9 mouse cellular contexts compared by ENCODE assay signal in genomic region chr2:118695677-118696232, GRCm38 (mm10). TPM values are rescaled to one million over a fixed set of nuclear protein-coding genes. Genes with fewer than 3 reads are reported as not detected.
A peak's percentile ranks its signal among the peaks of the same experiment; 100 is the strongest.
DNase-seq lines count a peak whose midpoint lies in the region; ATAC-seq and TF ChIP-seq lines count a peak whose summit lies in the region.
"Had no signal": no experiment of that assay in that cellular context is flagged by ENCODE, and none has a peak within 500 bp of the region (broad histone marks: within the 10 kb centered on the region; RNA-seq: fewer than 3 reads in every experiment).

No protein-coding gene starts in this region.

- H3K4me1 ChIP-seq in heart, embryonic 11.5 days (ENCODE audit: control insufficient read depth, insufficient read depth, low read length), result peaks cover 17% of the 10 kb centered on the region
- peaks cover 2% of the 10 kb centered on the region for H3K4me1 ChIP-seq in bone marrow, adult 2 months (ENCODE audit: control insufficient read depth, insufficient read depth, low read length)

- no peak for ATAC-seq in heart, embryonic 11.5 days (replicated peaks; ENCODE audit: insufficient number of reproducible peaks, low FRiP score, low TSS enrichment)
- ATAC-seq in erythroblast, adult 5-6 weeks (replicated peaks; ENCODE audit: low FRiP score, poor library complexity, severe bottlenecking), result peak; percentile 56; the same call in 1 of the 2 replicates

- DNase-seq in heart, adult 18-20 months, result peak; percentile 48 to 76
- DNase-seq in A20 (ENCODE audit: low read depth, low spot score), result peak; percentile 74
- DNase-seq in layer of hippocampus, adult 18-20 months (ENCODE audit: low spot score in 2 of 2), result peak; percentile 59 to 80
- DNase-seq in mesoderm, embryonic 11.5 days (ENCODE audit: low read depth, low spot score), result peak; percentile 78
- DNase-seq in thymus, postnatal 25 days, result peak; percentile 69

- H3K36me3 ChIP-seq in heart, embryonic 11.5 days (ENCODE audit: control insufficient read depth, insufficient read depth, low read length), result no peaks in the 10 kb centered on the region
- H3K36me3 ChIP-seq: embryonic facial prominence, embryonic 12.5 days had no signal

- no peak for TF ChIP-seq POLR2A in bone marrow, adult 2 months (IDR thresholded peaks at IDR 0.05; ENCODE audit: borderline replicate concordance, control insufficient read depth, low read depth, low read length)

- no peak overlapping the region for H3K4me3 ChIP-seq in heart, embryonic 11.5 days (ENCODE audit: low read depth, low read length)
- H3K4me3 ChIP-seq in bone marrow, adult 2 months (replicated peaks; ENCODE audit: control insufficient read depth, low read depth, low read length), result no peak overlapping the region
- H3K4me3 ChIP-seq: embryonic facial prominence, embryonic 12.5 days had no signal

- no peak overlapping the region for H3K4me2 ChIP-seq in heart, embryonic 11.5 days
- H3K4me2 ChIP-seq: embryonic facial prominence, embryonic 12.5 days had no signal

- no peak overlapping the region for H3K9ac ChIP-seq in heart, embryonic 11.5 days (ENCODE audit: low read depth, low read length)
- H3K9ac ChIP-seq: embryonic facial prominence, embryonic 12.5 days had no signal

- peak; percentile 56 for TF ChIP-seq CTCF in bone marrow, adult 2 months (IDR thresholded peaks at IDR 0.05; ENCODE audit: control insufficient read depth, insufficient read depth, low read length)

- no peak overlapping the region for H3K27ac ChIP-seq in heart, embryonic 11.5 days (ENCODE audit: low read depth, low read length)
- H3K27ac ChIP-seq in bone marrow, adult 2 months (ENCODE audit: control insufficient read depth, insufficient read depth, low read depth, low read length, poor library complexity), result no peak overlapping the region
- H3K27ac ChIP-seq: embryonic facial prominence, embryonic 12.5 days had no signal

- H3K9me3 ChIP-seq in heart, embryonic 11.5 days (replicated peaks; ENCODE audit: control insufficient read depth, low read length), result no peaks in the 10 kb centered on the region
- H3K9me3 ChIP-seq: embryonic facial prominence, embryonic 12.5 days had no signal

- peaks cover 62% of the 10 kb centered on the region for H3K27me3 ChIP-seq in heart, embryonic 11.5 days (ENCODE audit: control insufficient read depth, insufficient read depth, low read length)

- WGBS in heart, embryonic 11.5 days (ENCODE audit: insufficient replicate concordance), result 29% methylated on average over 11 of the region's 11 CpGs
- 35% methylated on average over 11 of the region's 11 CpGs for WGBS in bone marrow, adult 2 months

RNA-seq across cellular contexts. Expression of gene Ankrd63, which starts 8.0 kb away (rescaled TPM):
- total RNA-seq in heart, adult 18-20 months (2021), result 1 to 10 TPM; 1.1 to 1.3 TPM
- 0.66 and 0.80 TPM in 2 replicates for polyA plus RNA-seq in heart, embryonic 11.5 days (2014; fragmentation: Nextera tagmentation; extraction: Ambion mirVana)
- polyA plus RNA-seq in bone marrow, adult 2 months (2011; ENCODE audit: insufficient read depth, insufficient read length, low replicate concordance, missing spikeins), result 0.92 TPM in 1 of 2 replicates, not detected in the other
- total RNA-seq in erythroblast, adult 5-6 weeks (2015; ENCODE audit: low replicate concordance), result 0.19 TPM in 1 of 2 replicates, not detected in the other
- 0.14 TPM in 1 of 2 replicates, not detected in the other for total RNA-seq in erythroblast, adult 5-6 weeks (2017; ENCODE audit: low replicate concordance)
- 10 to 100 TPM; 18.1 to 18.6 TPM for total RNA-seq in layer of hippocampus, adult 18-20 months (2021)
- polyA plus RNA-seq: embryonic facial prominence, embryonic 12.5 days had no signal

RNA-seq across cellular contexts. Expression of gene Plcb2, which starts 32.5 kb away (rescaled TPM):
- 1 to 10 TPM; 1.4 to 2.6 TPM for total RNA-seq in heart, adult 18-20 months (2021)
- 0.99 and 1.4 TPM in 2 replicates for polyA plus RNA-seq in heart, embryonic 11.5 days (2014; fragmentation: Nextera tagmentation; extraction: Ambion mirVana)
- 33.7 and 84.6 TPM in 2 replicates for polyA plus RNA-seq in bone marrow, adult 2 months (2011; ENCODE audit: insufficient read depth, insufficient read length, low replicate concordance, missing spikeins)
- total RNA-seq in erythroblast, adult 5-6 weeks (2015; ENCODE audit: low replicate concordance), result 30.7 and 38.9 TPM in 2 replicates
- total RNA-seq in erythroblast, adult 5-6 weeks (2017; ENCODE audit: low replicate concordance), result 13.7 and 17.6 TPM in 2 replicates
- 1 to 10 TPM; 2.2 to 2.5 TPM for total RNA-seq in layer of hippocampus, adult 18-20 months (2021)

RNA-seq across cellular contexts. Expression of gene Pak6, which starts 32.7 kb away (rescaled TPM):
- 1 to 10 TPM; 9.0 to 9.3 TPM for total RNA-seq in heart, adult 18-20 months (2021)
- polyA plus RNA-seq in heart, embryonic 11.5 days (2014; fragmentation: Nextera tagmentation; extraction: Ambion mirVana), result 1.8 and 3.0 TPM in 2 replicates
- polyA plus RNA-seq in bone marrow, adult 2 months (2011; ENCODE audit: insufficient read depth, insufficient read length, low replicate concordance, missing spikeins), result not detected in 2 replicates
- not detected in 2 replicates for total RNA-seq in erythroblast, adult 5-6 weeks (2015; ENCODE audit: low replicate concordance)
- 0.77 TPM in 1 of 2 replicates, not detected in the other for total RNA-seq in erythroblast, adult 5-6 weeks (2017; ENCODE audit: low replicate concordance)
- 10 to 100 TPM; 54.3 to 67.9 TPM for total RNA-seq in layer of hippocampus, adult 18-20 months (2021)

RNA-seq across cellular contexts. Expression of gene Inafm2, which starts 49.8 kb away (rescaled TPM):
- 10 to 100 TPM; 31.3 to 35.1 TPM for total RNA-seq in heart, adult 18-20 months (2021)
- polyA plus RNA-seq in heart, embryonic 11.5 days (2014; fragmentation: Nextera tagmentation; extraction: Ambion mirVana), result 45.4 and 46.7 TPM in 2 replicates
- polyA plus RNA-seq in bone marrow, adult 2 months (2011; ENCODE audit: insufficient read depth, insufficient read length, low replicate concordance, missing spikeins), result 16.0 and 28.5 TPM in 2 replicates
- total RNA-seq in erythroblast, adult 5-6 weeks (2015; ENCODE audit: low replicate concordance), result 6.5 and 10.4 TPM in 2 replicates
- total RNA-seq in erythroblast, adult 5-6 weeks (2017; ENCODE audit: low replicate concordance), result 3.5 and 4.6 TPM in 2 replicates
- total RNA-seq in layer of hippocampus, adult 18-20 months (2021), result 10 to 100 TPM; 71.4 to 77.5 TPM

Comparison
In these comparisons a context has a peak if more than half of its experiments do, and no peak if none do; other contexts are left out.
1. RNA of gene Ankrd63, which starts 8.0 kb away (total RNA-seq): 18.1 to 18.6 TPM in layer of hippocampus, adult 18-20 months; 1.1 to 1.3 TPM in heart, adult 18-20 months and 0.14 to 0.19 TPM in erythroblast, adult 5-6 weeks; every median in the first group is over 4 times any median in the second.
2. RNA of gene Plcb2, which starts 32.5 kb away (total RNA-seq): 13.7 to 38.9 TPM in erythroblast, adult 5-6 weeks; 1.4 to 2.6 TPM in heart, adult 18-20 months and 2.2 to 2.5 TPM in layer of hippocampus, adult 18-20 months; every median in the first group is over 4 times any median in the second.
3. RNA of gene Pak6, which starts 32.7 kb away (total RNA-seq): 54.3 to 67.9 TPM in layer of hippocampus, adult 18-20 months and 9.0 to 9.3 TPM in heart, adult 18-20 months; 0.77 TPM in erythroblast, adult 5-6 weeks; every median in the first group is over 4 times any median in the second.
4. Peak in every context shown above with its lines, with median percentiles within 50 percentile points of each other: DNase-seq.